Mouse (Mus musculus) right cerebral cortex, postnatal 10 days (tissue): ENCODE measurements at regions not wholly inside any gene's neighbourhood (a gene's known extent, or its start where the extent isn't known, plus 50 kb on each side); places are given as distances from the start of the nearest gene placed in this dataset.

Source experiments
- DNase-seq, 2 experiments: peaks; one replicate each; pipeline ENCODE4 v3.0.0; 2021; ENCODE audit warnings: low spot score in 2 of 2

DNA sequence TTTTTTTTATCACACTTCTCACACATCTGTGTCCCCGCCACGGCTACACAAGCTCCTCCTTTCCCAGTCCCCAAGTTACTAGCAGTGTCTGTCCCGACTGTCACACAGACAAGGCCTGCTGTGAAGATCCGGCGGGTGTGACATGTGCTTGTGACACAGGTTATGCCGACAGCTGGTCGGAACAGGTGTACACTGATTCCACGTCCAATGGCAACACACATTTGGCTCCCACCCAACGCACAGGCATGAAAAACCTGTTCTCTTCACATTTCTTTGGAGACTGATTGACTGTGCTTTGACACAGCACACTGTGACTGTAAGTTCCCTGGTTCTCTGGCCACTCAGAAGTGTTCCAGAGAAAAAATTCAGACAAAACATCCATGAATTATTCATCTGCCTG, 281.4 kb downstream of the En1 start:
- peak; percentile 38 to 40 for DNase-seq

DNA sequence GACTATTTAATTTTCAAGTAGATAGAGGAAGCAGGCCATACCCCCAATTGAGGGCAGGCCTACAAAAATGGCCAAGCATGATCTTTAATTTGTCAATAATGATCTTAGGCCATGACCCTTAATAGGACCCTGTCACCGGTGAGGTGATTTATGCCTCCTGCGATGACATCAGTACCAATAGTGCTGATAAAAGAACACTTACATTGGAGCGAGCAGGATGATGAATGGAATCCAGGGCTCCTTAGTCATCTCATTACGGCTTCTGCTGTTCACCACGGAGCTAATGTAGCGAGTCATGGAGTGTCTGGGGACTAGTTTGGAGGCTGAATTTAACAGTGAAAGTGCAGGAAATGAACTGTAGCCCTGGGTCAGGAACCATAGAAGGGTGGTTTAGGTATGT, 308.6 kb downstream of the En1 start:
- DNase-seq = no peak

- DNase-seq = no peak
These were observed 309.9 kb downstream of the En1 start for GRCm38 (mm10) chr1:120911962-120912670.

- DNase-seq = no peak
These were observed 319.3 kb downstream of the En1 start for GRCm38 (mm10) chr1:120921540-120921939.

GRCm38 (mm10) chr1:120925271-120925670, 323.1 kb downstream of the En1 start:
- DNase-seq = no peak

- no peak for DNase-seq
These were observed 327.9 kb downstream of the En1 start for GRCm38 (mm10) chr1:120930141-120930540.

- no peak for DNase-seq
These were observed 333.1 kb downstream of the En1 start for GRCm38 (mm10) chr1:120935321-120935720.

GRCm38 (mm10) chr1:120943711-120944110, 341.5 kb downstream of the En1 start:
- no peak for DNase-seq

- no peak for DNase-seq
These were observed 344.1 kb downstream of the En1 start for GRCm38 (mm10) chr1:120946349-120946748.

DNA sequence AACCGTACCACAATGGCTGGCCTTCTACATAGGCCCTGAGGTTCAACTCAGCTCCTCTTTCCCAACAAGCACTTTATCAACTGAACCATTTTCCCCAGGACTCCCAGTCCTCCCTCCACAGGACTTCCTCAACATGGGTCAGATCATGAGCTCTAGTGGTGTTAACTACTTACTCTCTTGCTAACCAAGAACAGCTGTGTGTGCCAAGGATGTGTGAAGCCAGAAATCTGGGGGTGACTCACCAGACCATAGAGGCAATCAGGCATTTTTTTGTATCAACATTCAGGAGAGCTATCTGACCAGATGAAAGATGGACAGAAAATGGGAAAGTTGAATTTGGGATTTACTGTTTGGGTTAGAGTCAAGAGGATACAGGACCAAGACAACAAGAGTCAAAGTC, 359.0 kb downstream of the En1 start:
- DNase-seq = no peak

GRCm38 (mm10) chr1:120961984-120962383, 359.8 kb downstream of the En1 start:
- no peak for DNase-seq

GRCm38 (mm10) chr1:120963477-120964178, 361.4 kb downstream of the En1 start:
- DNase-seq = no peak

GRCm38 (mm10) chr1:120964179-120964517, 361.9 kb downstream of the En1 start:
- no peak for DNase-seq

- DNase-seq = no peak
These were observed 363.9 kb downstream of the En1 start for GRCm38 (mm10) chr1:120966132-120966531.

DNA sequence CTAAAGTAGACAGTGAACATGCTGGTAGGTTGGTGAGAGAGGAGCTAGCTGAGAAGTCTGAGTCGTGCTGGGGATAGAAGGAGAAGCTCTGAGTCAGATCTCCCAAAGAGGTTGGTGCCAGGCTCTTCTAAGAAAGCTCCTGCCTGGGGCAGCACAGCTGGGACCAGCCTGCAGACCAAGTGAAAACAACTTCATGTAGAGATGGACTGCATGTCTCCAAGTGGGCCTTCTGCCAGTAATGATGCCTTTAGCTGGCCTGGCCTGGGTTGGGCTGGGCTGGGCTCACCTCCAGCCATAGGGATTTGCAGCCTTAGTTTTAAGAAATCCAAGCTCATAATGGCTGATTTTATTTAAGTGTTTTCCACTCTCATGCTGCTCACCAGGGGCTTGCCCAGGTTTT, 357.7 kb downstream of the Insig2 start:
- no peak for DNase-seq

DNA sequence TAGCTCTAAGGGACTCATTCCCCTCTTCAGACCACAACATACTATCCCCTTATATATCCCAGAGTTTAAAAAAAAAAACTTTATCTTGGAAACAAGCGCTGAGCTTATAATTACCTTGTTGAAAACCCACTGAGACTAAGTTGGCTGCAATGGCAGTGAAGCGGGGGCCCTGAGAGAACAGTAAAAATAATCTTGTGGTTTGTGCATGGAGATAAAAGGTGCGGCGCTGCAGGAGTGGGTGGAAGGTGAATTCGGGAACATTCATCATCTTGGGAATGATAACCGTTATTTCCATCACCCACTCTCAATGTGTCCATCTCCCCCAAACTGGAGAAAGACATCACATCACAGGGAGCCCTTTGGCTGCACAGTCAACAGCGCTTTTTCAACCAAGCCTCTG, 327.9 kb downstream of the Insig2 start:
- DNase-seq = no peak

GRCm38 (mm10) chr1:121005198-121005597, 327.2 kb downstream of the Insig2 start:
- no peak for DNase-seq

DNA sequence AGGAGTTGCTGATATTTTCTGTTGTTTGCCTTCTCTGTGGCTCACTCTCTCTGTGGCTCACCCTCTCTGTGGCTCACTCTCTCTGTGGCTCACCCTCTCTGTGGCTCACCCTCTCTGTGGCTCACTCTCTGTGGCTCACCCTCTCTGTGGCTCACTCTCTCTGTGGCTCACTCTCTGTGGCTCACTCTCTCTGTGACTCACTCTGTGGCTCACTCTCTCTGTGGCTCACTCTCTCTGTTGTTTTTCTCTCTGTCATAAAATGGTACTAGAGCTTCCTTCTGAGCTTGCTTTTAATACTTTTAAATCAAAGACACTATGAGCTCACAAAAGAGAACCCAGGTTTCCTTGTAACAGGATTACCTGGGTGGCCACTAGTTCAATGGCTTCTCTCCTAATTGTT, 320.3 kb downstream of the Insig2 start:
- no peak for DNase-seq

DNA sequence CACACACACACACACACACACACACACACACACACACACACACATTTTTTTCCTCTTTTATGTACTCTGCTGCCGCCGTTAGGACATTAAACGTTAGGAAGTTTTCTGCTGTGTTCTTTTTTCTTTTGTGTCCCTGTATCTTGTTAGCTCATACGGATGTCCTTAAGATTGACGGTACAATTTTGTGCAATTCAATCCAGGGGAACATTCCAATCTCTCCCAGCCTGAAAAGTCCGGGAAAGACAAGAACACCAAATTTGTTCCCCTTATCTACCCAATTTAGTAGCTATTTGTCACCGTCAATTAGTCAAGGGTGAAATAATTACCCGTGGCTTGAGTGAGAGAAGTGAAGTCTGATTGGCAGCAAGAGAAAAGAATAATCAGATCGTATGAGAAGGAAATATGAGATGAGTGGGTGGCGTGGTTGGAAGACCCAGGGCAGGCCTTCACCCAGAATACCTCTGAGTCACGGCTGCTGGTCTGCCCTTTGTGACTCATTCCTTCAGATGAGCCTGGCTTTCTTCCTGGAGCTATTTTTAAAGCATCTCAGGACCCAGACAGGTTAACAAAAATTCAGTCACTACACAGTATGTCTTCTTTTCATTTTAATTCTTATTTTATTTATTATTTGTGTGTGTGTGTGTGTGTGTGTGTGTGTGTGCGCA, 318.4 kb downstream of the Insig2 start:
- DNase-seq = no peak

DNA sequence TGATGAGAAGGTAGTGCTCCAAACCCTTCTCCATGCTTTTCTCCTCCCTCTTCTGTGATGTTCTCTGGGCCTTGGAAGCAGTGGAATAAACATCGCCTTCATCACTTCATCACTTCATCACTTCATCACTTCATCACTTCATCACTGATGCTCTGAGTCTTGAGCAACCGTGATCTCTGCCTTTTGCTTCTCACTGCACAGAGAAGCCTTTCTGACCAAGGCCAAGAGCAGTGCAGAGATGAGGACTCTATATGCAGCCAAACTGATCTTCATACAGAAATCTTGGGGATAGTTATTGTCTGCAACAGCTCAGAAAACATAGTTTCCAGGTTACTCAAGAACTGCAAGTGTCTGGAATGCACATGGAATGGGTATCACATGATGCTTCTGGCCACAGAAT, 303.0 kb downstream of the Insig2 start:
- no peak for DNase-seq

GRCm38 (mm10) chr1:121034761-121035393, 297.5 kb downstream of the Insig2 start:
- DNase-seq = no peak

- no peak for DNase-seq
These were observed 285.8 kb downstream of the Insig2 start for GRCm38 (mm10) chr1:121046581-121046980.

DNA sequence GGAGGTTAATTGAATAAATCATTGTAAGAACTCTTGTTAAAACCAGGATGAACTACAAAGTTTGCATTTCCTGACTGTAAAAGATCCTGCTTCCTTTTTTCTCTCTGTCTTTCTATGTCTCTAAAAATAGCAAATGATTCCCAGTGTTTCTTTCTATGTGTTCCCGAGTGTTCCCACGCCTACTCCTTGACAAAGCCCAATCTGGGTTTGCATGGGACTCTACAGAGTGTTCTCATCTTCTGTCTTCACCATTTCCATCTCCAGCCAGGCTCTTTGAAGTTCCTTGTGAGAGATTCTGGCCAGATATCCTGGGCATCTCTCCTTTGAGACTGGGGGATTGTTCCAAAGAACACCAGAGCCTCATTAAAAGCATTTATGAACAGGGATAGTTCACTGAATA, 285.0 kb downstream of the Insig2 start:
- DNase-seq = peak; percentile 33 to 42
